Mouse (Mus musculus) right cerebral cortex, adult 18-20 months (tissue): Measurements from ENCODE around the gene Cabp1.

Experiments used
- DNase-seq: peaks from one replicate; pipeline ENCODE4 v3.0.0; 2022; ENCODE audit warnings: mixed read lengths

Cabp1 gene

DNA sequence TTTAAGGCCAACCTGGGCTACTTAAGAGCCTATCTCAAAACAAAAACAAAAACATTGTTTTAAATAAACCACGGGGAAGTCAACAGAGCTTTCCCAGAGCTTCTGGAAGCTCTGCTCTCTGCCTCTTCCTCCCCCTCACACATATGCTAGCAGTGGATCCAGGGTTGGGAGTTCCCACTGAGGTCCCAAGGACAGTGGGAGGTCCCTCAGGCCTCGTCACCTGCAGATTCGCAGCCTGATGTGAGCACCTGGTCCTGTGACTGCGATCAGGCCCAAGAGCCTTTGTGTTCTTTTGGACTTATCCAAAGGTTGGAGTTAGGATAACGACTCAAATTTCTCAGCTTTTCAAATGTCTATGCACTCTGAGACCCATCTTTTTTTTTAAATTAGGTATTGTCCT lies 14.4 kb upstream of the Cabp1 start:
- DNase-seq: no peak

GRCm38 (mm10) chr5:115207892-115208291 lies 13.7 kb upstream of the Cabp1 start:
- no peak for DNase-seq

- no peak for DNase-seq
These were observed 13.1 kb upstream of the Cabp1 start for GRCm38 (mm10) chr5:115207244-115207643.

DNA sequence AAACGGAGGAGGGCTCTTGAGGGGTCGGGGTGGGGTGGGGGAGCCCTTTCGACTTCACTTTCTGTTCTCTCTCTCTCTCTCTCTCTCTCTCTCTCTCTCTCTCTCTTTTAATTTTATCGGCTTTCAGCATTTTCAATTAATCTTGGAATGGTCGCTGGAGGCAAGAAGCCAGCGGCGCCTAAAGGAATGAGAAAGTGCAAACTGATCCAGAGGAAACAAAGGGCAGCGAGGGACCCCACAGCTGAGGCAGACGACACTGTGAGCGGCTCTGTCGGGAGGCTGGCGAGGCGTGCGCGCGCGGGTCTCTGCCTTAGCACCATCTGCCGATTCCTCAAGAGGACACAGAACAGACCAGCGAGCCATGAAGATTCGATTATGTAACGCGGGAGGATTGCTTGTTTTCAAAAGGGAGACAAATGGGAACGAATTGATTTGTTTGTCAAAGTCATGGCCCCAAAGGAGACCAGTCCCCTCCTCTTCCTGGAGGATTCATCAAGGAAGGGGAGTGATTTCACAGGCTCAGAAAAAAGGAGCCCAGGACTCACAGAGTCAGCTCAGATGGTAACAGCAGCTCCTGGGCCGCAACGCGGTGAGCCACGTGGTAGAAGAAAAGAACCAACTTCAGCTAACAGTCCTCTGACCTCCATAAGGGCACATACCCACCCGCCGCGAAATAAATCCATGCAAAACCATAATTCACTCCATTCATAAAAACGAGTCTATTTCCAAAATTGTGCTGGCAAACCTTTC lies 10.6 kb upstream of the Cabp1 start:
- peak; percentile 77 for DNase-seq

GRCm38 (mm10) chr5:115203735-115204561 lies 9.8 kb upstream of the Cabp1 start:
- no peak for DNase-seq

GRCm38 (mm10) chr5:115194626-115195221 lies 543 bp upstream of the Cabp1 start:
- no peak for DNase-seq

DNA sequence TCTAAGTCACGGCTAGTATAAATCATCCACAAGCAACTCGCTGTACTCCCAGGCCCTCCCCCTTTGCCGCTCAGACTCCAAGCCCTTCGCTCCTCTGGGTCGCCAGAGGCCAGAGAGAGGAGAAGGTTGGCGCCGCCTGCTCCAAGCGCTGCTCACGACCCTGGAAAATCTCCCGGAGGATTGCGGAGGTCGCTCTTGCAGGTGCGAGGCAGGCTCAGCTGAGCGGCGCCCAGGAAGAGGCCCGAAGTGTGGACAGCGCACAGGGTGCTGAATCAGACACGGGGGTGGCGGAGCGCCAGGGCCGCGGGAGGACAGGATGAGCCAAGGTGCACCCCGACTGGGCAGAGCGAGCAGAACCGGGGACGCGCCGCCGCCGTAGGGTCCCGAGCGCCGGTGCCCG lies 955 bp downstream of the Cabp1 start:
- peak; percentile 69 for DNase-seq

DNA sequence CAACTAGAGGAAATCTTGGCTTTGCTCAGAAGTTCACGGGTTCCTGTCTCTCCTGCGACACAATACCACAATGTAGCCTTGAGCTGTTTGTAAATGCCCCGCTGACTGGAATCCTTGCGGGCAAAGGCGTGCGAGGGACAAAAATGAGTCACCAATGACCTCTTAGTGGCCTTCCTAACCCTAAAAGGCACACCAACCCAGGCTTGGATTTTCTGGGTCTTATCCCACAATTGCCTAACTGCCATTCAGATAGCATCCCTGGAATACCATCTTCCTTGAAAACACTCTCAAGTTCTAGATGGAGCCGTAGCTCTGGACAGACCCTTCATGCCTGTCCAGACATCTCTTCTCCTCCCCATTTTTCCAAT lies 1.4 kb downstream of the Cabp1 start:
- DNase-seq: no peak

DNA sequence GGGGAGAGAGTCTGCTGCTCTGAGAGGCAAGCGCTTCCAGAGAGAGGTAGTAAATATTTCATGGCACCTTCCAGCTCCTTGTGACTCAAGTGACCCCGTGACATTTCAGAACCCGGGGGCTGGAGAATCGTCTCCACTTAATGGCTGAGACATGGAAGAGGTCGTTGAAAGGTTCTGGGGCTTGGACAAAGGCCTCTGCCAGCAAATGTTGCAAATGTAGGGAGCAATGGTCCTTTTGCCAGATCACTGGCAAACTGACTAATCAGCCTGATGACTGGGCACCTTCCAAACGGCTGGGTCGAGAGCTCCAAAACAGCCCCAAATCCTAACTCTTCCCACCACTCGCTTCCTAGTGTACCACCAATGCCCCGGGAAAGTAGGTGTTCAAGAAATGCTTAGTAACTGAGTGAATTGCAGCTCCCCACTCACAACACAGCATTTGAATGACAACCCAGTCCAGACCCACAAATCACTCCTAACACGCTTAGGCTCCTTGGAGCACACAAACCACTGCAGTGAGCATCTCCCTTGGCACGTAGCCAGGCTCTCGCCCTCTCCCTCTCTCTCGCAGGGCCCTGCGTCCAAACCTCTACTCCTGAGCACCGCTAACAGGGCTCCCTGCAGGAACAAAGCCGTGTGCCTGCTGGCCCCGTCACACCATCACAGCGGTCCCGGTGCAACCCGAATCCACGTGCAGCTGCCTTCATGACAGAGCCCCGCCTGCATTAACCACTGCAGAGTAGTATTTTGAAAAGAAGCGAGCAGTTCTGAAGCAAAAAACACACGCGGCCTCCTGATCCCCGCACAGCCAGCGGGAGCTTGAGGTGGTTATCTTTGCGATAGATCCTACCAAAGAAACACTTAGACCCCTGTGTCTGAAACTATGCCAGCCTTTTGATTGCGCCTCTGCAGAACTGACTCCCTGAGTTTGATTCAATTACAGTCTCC lies 2.0 kb downstream of the Cabp1 start:
- DNase-seq: no peak

- no peak for DNase-seq
These were observed 4.1 kb downstream of the Cabp1 start for GRCm38 (mm10) chr5:115190081-115190480.

DNA sequence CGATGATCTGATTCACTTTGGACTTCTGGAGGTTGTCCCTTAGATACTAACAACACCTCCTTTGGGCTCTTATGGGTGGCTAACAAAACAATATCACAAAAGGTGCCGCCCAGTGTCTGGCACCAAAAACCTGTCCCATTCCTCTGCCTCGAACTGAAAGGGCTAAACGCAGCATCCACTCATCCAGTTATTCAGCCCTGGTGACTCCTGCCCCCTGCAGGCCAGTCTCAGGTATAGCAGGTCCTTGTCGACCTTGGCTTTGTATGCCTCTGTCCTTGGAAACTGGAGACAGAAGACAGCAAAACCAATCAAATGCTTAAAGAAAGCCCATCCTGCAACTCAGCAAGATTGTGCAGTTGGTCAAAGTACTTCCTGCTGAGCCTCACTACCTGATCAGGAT lies 5.4 kb downstream of the Cabp1 start:
- no peak for DNase-seq

DNA sequence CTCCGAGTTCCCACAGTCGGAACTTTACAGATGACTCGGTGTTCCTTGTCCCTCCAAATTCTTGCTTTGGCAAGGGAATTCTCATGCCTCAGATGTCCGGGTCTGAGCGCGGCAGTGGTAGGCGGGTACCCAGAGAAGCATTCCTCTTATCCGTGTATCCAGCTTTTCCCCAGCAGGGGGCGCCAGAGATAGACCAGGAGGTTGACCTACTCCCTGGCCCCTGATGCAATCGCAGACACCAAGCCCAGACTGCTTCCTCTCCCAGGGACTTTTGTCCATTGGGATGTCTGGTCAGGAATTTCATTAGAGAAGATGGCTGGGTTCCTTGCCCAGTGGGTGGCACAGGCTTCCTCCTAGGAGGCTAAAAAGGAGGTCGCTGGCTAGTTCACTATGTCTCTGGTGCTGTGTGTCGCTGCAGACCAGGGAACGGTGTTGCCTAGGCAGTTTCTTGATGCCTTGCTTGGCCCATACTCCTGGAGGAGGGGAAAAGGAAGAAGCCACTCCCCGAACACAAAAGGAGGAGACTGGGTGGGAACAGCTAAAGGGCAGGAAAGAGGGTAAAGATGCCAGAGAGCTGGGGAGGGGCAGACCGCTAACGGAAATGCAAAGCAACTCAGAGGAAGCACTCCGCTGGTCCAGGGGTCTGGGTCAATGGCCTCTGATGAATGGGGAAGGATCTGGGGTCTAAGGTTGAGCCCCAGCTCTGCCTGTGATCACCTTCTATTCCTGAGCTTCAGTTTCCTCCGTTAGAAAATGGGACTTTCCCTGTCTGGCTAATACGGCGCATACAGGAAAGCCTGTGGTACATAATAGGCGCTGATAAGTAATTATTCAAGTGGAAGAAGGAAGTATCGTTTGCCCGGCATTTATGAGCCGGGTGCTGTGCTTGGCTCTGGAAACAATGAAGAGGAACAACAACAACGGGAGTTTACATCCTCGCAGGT lies 6.7 kb downstream of the Cabp1 start:
- DNase-seq: peak; percentile 94

DNA sequence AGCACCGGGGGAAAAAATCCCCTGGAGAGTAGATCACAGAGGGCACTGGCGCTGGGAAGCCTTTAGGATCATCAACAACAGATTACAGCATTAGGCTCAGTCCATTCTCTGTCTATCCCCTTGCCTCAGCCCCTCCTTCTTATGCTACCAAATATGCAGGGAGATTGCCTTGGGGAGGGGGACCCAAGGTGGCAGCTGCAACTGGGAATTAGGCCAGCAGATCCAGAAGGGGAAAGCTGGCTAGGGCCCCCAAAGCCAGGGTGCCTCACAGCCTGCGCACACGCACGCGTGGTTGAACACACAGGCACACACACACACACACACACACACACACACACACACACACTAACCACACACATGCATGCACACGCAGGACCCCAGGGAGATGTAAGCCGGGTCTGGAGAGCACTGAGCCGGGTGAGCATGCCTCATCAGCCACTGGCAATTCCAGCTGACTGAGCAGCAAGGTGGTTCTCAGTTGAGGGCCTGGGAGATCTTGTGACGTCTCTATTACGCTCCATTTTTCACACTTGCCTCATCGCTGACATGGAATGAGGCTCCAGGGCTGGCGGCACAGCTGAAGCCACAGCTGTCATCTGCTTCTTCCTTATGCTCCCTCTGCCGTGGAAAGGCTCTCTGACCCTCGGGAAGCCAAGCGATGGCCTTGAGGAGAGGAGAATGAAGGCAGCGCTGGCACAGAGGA lies 7.7 kb downstream of the Cabp1 start:
- DNase-seq: peak; percentile 68

DNA sequence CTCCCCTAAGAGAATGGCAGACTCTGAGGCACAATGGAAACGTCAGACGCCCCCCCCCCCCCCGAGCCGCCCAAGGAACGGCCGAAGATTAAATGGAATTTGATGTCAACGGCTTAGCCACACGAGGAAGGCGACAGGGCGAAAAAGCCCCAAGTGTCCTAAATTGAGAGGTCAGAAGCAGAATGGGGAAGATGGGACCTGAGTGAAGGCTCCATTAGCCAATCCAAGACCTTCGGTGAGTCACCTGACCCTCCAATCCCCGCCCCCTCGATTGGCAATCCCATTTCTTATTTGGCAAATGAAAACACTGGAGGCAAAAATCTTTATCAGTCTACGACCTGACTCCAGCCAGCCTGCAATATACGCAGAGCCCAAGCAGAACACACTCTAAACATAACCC lies 9.5 kb downstream of the Cabp1 start:
- peak; percentile 69 for DNase-seq

DNA sequence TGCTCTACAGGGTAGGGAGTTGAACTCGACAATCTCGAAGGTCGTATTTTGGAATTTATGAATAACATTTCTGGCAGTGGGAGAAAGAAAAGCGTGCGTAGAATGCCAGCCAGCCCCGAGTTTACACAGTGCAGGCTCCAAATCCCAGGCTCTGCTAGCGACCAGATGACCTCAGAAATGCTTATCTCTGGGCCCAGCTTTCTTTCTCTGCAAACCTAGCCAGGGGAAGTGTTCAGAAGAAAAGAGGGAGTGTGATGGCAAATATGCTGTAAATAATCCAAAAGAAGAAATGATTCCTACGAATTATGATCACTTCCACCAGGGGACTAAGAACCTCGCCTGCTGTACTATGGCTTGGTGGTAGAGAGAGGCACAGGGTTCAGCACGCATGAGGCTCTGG lies 10.7 kb downstream of the Cabp1 start:
- DNase-seq: no peak

GRCm38 (mm10) chr5:115182925-115183324 lies 11.3 kb downstream of the Cabp1 start:
- peak; percentile 54 for DNase-seq

- no peak for DNase-seq
These were observed 12.8 kb downstream of the Cabp1 start for GRCm38 (mm10) chr5:115181248-115181940.

GRCm38 (mm10) chr5:115179596-115179995 lies 14.6 kb downstream of the Cabp1 start:
- no peak for DNase-seq

DNA sequence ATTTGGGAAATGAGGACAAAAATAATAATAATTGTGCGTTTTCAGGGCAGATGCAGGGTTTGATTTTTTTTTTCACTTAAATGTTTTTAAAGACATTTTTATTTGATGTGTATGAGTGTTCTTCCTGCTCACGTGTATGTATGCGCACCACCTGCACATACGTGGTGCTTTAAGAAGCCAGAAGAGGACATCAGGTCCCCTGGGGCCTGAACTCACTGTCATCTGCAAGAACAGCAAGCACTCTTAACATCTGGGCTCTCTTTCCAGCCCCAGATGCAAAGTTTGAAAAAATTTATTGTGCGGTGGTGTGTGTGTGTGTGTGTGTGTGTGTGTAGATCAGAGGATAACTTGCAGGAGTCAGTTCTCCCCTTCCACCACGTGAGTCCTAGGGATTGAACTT lies 16.3 kb downstream of the Cabp1 start:
- no peak for DNase-seq

- DNase-seq: no peak
These were observed 19.6 kb downstream of the Cabp1 start for GRCm38 (mm10) chr5:115174554-115174953.
